Mouse (Mus musculus): ENCODE data around the gene Ercc1. TPM values are rescaled to one million over a fixed set of nuclear protein-coding genes. Genes with fewer than 3 reads are reported as not detected.
A peak's percentile ranks its signal among the peaks of the same experiment; 100 is the strongest.

The Ercc1 gene
- polyA plus RNA-seq, 1 experiment from 2014 or later: 68.4 TPM

GRCm38 (mm10) chr7:19321464-19321863 is 23.1 kb upstream of the Ercc1 start:
- Histone ChIP-seq H3K27ac (no peak overlapping the region), H3K9ac (ENCODE audit: low read depth, low read length) (no peak overlapping the region), H3K36me3 (ENCODE audit: insufficient read depth, low read length) (no peaks in the 10 kb centered on the region), H3K4me2 (ENCODE audit: low read length) (no peak overlapping the region), H3K9me3 (replicated peaks; ENCODE audit: low read length) (no peaks in the 10 kb centered on the region), H3K4me3 (replicated peaks; ENCODE audit: low read depth, low read length) (no peak overlapping the region), H3K27me3 (ENCODE audit: insufficient read depth, low read length) (0 out of 2 replicates have a peak, but pooled peaks cover 4% of the 10 kb centered on the region), H3K4me1 (replicated peaks; ENCODE audit: insufficient read depth, low read length) (peaks cover 13% of the 10 kb centered on the region)
- no peak for ATAC-seq (replicated peaks; ENCODE audit: low FRiP score, low read depth)
- DNase-seq (ENCODE audit: low spot score): no peak
- no peak for TF ChIP-seq CTCF (IDR thresholded peaks at IDR 0.05; ENCODE audit: low read depth)
- WGBS: 40% methylated on average over 5 of the region's 5 CpGs

GRCm38 (mm10) chr7:19322489-19322888 is 22.1 kb upstream of the Ercc1 start:
- Histone ChIP-seq H3K27me3 (ENCODE audit: insufficient read depth, low read length) (0 out of 2 replicates have a peak, but pooled peaks cover 4% of the 10 kb centered on the region), H3K4me1 (replicated peaks; ENCODE audit: insufficient read depth, low read length) (peaks cover 13% of the 10 kb centered on the region), H3K36me3 (ENCODE audit: insufficient read depth, low read length) (no peaks in the 10 kb centered on the region), H3K9ac (ENCODE audit: low read depth, low read length) (no peak overlapping the region), H3K4me3 (replicated peaks; ENCODE audit: low read depth, low read length) (no peak overlapping the region), H3K9me3 (replicated peaks; ENCODE audit: low read length) (no peaks in the 10 kb centered on the region), H3K4me2 (ENCODE audit: low read length) (no peak overlapping the region), H3K27ac (no peak overlapping the region)
- DNase-seq (ENCODE audit: low spot score) (no peak), ATAC-seq (replicated peaks; ENCODE audit: low FRiP score, low read depth) (no peak)
- no peak for TF ChIP-seq CTCF (IDR thresholded peaks at IDR 0.05; ENCODE audit: low read depth)
- WGBS: 45% methylated on average over 9 of the region's 9 CpGs

GRCm38 (mm10) chr7:19324221-19324620 is 20.4 kb upstream of the Ercc1 start:
- no peaks in the 10 kb centered on the region for H3K9me3 ChIP-seq (replicated peaks; ENCODE audit: low read length)
- peaks cover 13% of the 10 kb centered on the region for H3K4me1 ChIP-seq (replicated peaks; ENCODE audit: insufficient read depth, low read length)
- H3K27ac ChIP-seq: no peak overlapping the region
- WGBS: 89% methylated on average over 11 of the region's 11 CpGs
- H3K4me3 ChIP-seq (replicated peaks; ENCODE audit: low read depth, low read length): no peak overlapping the region
- ATAC-seq (replicated peaks; ENCODE audit: low FRiP score, low read depth) (no peak), DNase-seq (ENCODE audit: low spot score) (no peak)
- H3K4me2 ChIP-seq (ENCODE audit: low read length): no peak overlapping the region
- no peaks in the 10 kb centered on the region for H3K27me3 ChIP-seq (ENCODE audit: insufficient read depth, low read length)
- H3K9ac ChIP-seq (ENCODE audit: low read depth, low read length): no peak overlapping the region
- TF ChIP-seq CTCF (IDR thresholded peaks at IDR 0.05; ENCODE audit: low read depth): no peak
- no peaks in the 10 kb centered on the region for H3K36me3 ChIP-seq (ENCODE audit: insufficient read depth, low read length)

- TF ChIP-seq CTCF (IDR thresholded peaks at IDR 0.05; ENCODE audit: low read depth): no peak
- Histone ChIP-seq H3K9ac (ENCODE audit: low read depth, low read length) (peak overlapping the region; percentile 6; the same call in 1 of the 2 replicates), H3K27me3 (ENCODE audit: insufficient read depth, low read length) (no peaks in the 10 kb centered on the region), H3K4me3 (replicated peaks; ENCODE audit: low read depth, low read length) (no peak overlapping the region; the same call in 1 of the 2 replicates), H3K36me3 (ENCODE audit: insufficient read depth, low read length) (no peaks in the 10 kb centered on the region), H3K4me1 (replicated peaks; ENCODE audit: insufficient read depth, low read length) (peaks cover 6% of the 10 kb centered on the region; the same call in 1 of the 2 replicates), H3K9me3 (replicated peaks; ENCODE audit: low read length) (no peaks in the 10 kb centered on the region), H3K27ac (peak overlapping the region; percentile 91; the same call in 1 of the 2 replicates), H3K4me2 (ENCODE audit: low read length) (peak overlapping the region; percentile 50)
- DNase-seq (ENCODE audit: low spot score) (no peak), ATAC-seq (replicated peaks; ENCODE audit: low FRiP score, low read depth) (no peak)
- 73% methylated on average over 21 of the region's 21 CpGs for WGBS
Measured at GRCm38 (mm10) chr7:19325262-19326199, 19.0 kb upstream of the Ercc1 start.

GRCm38 (mm10) chr7:19326359-19326758 is 18.2 kb upstream of the Ercc1 start:
- Histone ChIP-seq H3K9ac (ENCODE audit: low read depth, low read length) (peak overlapping the region; percentile 6; the same call in 1 of the 2 replicates), H3K27me3 (ENCODE audit: insufficient read depth, low read length) (no peaks in the 10 kb centered on the region), H3K4me2 (ENCODE audit: low read length) (peak overlapping the region; percentile 50), H3K4me3 (replicated peaks; ENCODE audit: low read depth, low read length) (peak overlapping the region; percentile 27), H3K9me3 (replicated peaks; ENCODE audit: low read length) (no peaks in the 10 kb centered on the region), H3K27ac (peak overlapping the region; percentile 91), H3K36me3 (ENCODE audit: insufficient read depth, low read length) (no peaks in the 10 kb centered on the region), H3K4me1 (replicated peaks; ENCODE audit: insufficient read depth, low read length) (peaks cover 5% of the 10 kb centered on the region; the same call in 1 of the 2 replicates)
- no peak for TF ChIP-seq CTCF (IDR thresholded peaks at IDR 0.05; ENCODE audit: low read depth)
- ATAC-seq (replicated peaks; ENCODE audit: low FRiP score, low read depth) (peak; percentile 52; the same call in 1 of the 2 replicates), DNase-seq (ENCODE audit: low spot score) (peak; percentile 86)
- WGBS: 2% methylated on average over 19 of the region's 20 CpGs

GRCm38 (mm10) chr7:19327128-19327527 is 17.4 kb upstream of the Ercc1 start:
- H3K27me3 ChIP-seq (ENCODE audit: insufficient read depth, low read length): no peaks in the 10 kb centered on the region
- H3K4me1 ChIP-seq (replicated peaks; ENCODE audit: insufficient read depth, low read length): peaks cover 5% of the 10 kb centered on the region; the same call in 1 of the 2 replicates
- no peak for TF ChIP-seq CTCF (IDR thresholded peaks at IDR 0.05; ENCODE audit: low read depth)
- H3K9me3 ChIP-seq (replicated peaks; ENCODE audit: low read length): no peaks in the 10 kb centered on the region
- under 1% methylated on average over 22 of the region's 22 CpGs for WGBS
- peak overlapping the region; percentile 50 for H3K4me2 ChIP-seq (ENCODE audit: low read length)
- 0 out of 2 replicates have a peak overlapping the region, but pooled peaks have one; percentile 43 for H3K9ac ChIP-seq (ENCODE audit: low read depth, low read length)
- peak overlapping the region; percentile 91 for H3K27ac ChIP-seq
- no peaks in the 10 kb centered on the region for H3K36me3 ChIP-seq (ENCODE audit: insufficient read depth, low read length)
- H3K4me3 ChIP-seq (replicated peaks; ENCODE audit: low read depth, low read length): peak overlapping the region; percentile 27
- peak; percentile 80 for ATAC-seq (replicated peaks; ENCODE audit: low FRiP score, low read depth)
- DNase-seq (ENCODE audit: low spot score): peak; percentile 93
